Mouse (Mus musculus) layer of hippocampus, adult 2 months (tissue): Measurements from ENCODE around the gene Csrp2. TPM values are rescaled to one million over a fixed set of nuclear protein-coding genes. Genes with fewer than 3 reads are reported as not detected.

ENCODE experiments used
- DNase-seq, 2 experiments: peaks; one replicate each; pipeline ENCODE4 v3.0.0; 2022; ENCODE audit warnings: low spot score in 2 of 2
- H3K27ac ChIP-seq: fragments of 200-600 bp; 2 replicates; pipeline ENCODE4 v1.8.1; 2022
- H3K4me3 ChIP-seq: fragments of 200-600 bp; 2 replicates; pipeline ENCODE4 v1.8.1; 2022; ENCODE audit warnings: mild to moderate bottlenecking
- CTCF ChIP-seq: fragments of 200-600 bp; conservative IDR thresholded peaks from 2 replicates; pipeline ENCODE4 v1.8.1; 2022; ENCODE audit warnings: antibody characterized with exemption, mild to moderate bottlenecking, moderate library complexity
- long read RNA-seq, 2 experiments: library from polyadenylated mRNA; stranded (forward); transcript quantifications; one replicate each; pipeline ENCODE4 v2.0.0; 2021; ENCODE audit warnings: borderline mapping rate in 2 of 2
- total RNA-seq, 2 experiments: library from RNA; stranded (reverse); gene quantifications; 2 replicates each; pipeline ENCODE4 v1.2.3; 2021

Gene Csrp2
- total RNA-seq, result 10 to 100 TPM; 20.2 to 24.6 TPM
- long read RNA-seq, experiment 1, partial matches to known transcripts, result 0 of 3 reads
- long read RNA-seq, experiment 1, other reads (novel, unspliced or antisense), result 0 of 3 reads
- long read RNA-seq, experiment 2, transcript Csrp2-201 (6 exons, 1,384 nt), result major isoform, 7 of 12 reads
- long read RNA-seq, experiment 2, partial matches to known transcripts, result 1 of 12 reads
- long read RNA-seq, experiment 2, other reads (novel, unspliced or antisense), result 4 of 12 reads

DNA sequence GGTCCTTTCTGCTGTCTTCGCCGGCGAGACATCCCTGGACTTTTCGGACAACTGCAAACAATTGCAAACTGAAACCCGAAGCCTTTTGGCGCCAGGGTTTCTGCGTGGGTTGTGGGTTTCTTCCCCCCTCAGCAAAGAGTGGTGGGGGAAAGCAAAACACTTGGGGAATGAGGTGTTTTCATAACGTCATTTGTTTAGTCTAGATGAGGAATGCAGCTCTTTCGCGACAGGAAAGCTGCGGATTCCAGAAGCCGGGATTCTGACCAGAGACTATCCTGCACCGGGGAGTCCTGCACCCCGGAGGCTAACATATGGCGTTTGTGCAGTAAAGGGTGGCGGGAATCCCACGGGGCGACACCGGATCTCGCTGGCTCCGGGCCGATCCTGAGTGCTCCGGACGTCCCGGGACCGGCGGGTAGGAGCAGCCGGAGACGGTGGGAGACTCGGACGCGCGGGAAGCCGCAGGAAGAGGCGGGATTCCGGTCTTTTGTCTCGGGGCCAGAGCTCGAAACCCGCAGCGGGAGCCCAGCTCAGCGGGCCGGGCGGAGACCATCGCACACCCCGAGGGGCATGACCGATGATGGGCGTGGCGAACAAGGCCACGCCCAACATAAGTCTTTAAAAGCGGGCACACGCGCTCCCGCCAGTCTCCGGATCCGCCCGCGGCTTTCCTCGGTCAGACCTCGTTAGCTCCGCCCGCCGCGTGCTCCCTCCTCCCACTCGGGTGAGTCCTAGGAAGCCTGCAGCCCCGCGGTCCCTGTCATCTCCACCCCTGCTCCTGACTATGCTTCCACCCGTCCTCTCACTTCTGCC lies at the start of gene Csrp2:
Gene Csrp2 (plus strand): TSS at position 259 of the 813 bp plus-strand sequence.
- no peak for TF ChIP-seq CTCF
- H3K4me3 ChIP-seq, result peak within 1 kb of the TSS; percentile 72
- peak within 1 kb of the TSS; percentile 80 for H3K27ac ChIP-seq
- peak; percentile 34 to 55 for DNase-seq

DNA sequence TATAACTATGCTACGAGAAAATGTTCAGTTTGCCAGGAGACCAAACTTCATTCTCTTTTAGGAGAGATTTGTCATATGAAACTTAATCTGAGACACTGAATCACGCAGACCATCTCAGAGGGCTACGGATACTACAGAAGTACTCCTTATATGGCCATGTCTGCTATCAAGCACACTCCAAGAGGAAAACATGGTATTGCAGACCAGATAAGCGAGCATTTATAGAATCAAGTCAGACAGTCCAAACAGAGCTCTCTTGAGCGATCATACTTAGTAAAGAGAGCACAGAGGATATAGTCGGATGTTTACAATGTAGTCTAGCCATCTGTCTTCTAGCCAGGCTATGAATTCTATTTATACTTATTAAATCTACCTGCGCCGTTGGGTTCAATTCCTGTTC lies 44.7 kb upstream of the Csrp2 start:
- Histone ChIP-seq H3K4me3 (no peak overlapping the region), H3K27ac (no peak overlapping the region)
- no peak for DNase-seq
- TF ChIP-seq CTCF, result no peak

DNA sequence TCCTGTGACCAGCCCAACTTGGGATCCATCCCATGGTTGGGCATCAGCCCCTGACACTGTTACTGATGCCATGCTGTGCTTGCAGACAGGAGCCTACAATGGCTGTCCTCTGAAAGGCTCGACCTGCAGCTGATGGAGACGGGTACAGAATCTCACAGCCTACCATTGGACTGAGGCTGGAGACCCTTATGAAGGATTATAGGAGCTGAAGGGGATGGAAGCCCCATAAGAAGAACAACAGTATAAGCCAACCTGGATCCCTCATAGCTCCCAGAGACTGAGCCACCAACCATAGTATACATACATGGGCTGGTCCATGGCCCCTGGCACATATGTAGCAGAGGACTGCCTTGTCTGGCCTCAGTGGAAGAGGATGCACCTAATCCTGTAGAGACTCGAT lies 42.6 kb upstream of the Csrp2 start:
- Histone ChIP-seq H3K4me3 (no peak overlapping the region), H3K27ac (no peak overlapping the region)
- DNase-seq, result no peak
- TF ChIP-seq CTCF, result no peak

DNA sequence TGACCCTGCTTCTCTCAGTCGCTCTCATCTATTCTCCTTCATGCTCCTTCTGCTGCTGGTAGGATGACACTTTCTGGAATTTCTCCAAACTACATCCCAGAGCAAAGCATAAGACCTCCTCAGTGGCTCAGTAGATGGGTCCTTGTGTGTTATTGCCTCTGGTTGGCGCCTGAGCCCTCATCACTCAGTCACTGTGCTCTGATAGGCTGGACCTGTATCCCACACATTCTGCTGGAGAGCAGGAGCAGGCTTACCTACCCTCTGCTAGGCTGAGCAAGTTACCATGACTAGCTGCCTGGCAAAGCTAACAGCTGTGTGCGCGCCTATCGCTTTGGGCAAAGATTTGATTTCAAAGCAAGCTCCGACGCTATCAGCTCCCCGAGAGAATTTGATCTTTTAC lies 41.7 kb upstream of the Csrp2 start:
- H3K27ac ChIP-seq, result no peak overlapping the region
- DNase-seq, result no peak
- TF ChIP-seq CTCF, result no peak
- H3K4me3 ChIP-seq, result no peak overlapping the region

DNA sequence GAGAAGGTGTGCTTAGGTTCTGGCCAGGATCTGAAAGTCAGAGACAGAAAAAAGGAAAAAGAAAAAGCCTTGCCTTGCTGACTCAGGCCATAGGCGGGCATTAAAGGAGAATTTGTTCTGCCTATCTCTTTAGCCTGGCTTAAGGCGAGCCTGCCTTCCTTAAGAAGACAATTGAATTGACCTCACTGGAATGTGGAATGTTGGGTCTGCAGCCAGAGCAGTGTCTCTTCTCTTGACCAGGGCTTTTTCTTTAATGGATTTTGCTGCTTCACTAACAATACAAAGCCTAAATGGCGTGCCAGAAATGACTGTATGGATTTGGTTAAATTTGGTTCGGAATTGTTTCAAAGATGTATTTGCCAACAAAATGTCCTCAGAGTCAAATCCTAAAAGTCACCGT lies 40.9 kb upstream of the Csrp2 start:
- no peak for TF ChIP-seq CTCF
- Histone ChIP-seq H3K27ac (no peak overlapping the region), H3K4me3 (no peak overlapping the region)
- DNase-seq, result no peak

DNA sequence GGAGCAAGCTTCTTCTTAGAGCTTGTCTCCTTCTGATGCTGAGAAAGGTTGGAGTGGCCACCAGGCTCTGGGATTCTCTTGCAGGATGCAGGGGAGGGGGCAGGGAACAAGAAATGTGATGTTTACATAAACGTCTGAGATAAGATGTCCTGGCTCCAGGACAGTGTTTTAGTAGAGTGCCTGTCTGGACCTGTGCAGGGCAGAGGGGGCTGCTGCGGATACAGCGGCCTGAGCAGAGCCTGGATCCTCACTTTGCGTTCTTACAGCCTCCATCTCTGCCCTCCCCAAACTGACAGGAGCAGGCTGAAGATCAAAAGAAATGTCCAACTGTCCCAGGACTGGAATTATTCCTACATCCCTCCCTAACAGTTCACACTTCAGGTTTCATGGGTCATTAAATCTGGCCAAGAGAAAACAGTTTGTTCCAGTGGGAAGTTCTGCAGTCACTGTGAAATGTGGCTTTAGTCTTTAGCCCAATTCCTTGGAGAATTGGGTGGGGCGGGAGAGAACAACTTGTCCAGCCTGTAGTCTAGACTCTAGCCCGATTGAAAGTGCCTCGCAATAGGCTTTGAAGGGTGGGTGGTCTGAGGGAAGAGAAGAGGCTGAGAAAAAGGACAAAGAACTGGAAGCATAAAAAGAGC lies 40.0 kb upstream of the Csrp2 start:
- no peak for DNase-seq
- no peak for TF ChIP-seq CTCF
- Histone ChIP-seq H3K27ac (no peak overlapping the region), H3K4me3 (no peak overlapping the region)

DNA sequence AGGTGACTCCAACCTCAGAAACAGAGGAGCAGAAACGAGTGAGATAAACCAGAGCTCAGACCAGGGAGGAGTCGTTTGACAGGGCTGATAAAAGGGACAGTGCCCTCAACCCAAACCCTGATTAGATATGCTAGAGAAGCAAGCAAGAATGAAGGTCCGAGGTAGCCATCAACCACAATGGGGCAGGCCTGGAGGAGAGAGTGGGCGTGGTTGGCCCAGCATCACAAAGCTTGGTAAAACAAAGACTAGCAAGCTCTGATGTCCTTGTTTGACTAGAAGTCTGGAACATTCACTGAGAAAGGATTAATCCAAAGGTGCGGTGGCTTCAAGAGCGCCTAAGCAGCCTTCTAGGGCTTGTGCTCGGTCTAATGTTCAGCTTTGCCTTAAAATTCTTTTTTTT lies 38.2 kb upstream of the Csrp2 start:
- no peak for DNase-seq
- no peak for TF ChIP-seq CTCF
- H3K4me3 ChIP-seq, result no peak overlapping the region
- H3K27ac ChIP-seq, result no peak overlapping the region

DNA sequence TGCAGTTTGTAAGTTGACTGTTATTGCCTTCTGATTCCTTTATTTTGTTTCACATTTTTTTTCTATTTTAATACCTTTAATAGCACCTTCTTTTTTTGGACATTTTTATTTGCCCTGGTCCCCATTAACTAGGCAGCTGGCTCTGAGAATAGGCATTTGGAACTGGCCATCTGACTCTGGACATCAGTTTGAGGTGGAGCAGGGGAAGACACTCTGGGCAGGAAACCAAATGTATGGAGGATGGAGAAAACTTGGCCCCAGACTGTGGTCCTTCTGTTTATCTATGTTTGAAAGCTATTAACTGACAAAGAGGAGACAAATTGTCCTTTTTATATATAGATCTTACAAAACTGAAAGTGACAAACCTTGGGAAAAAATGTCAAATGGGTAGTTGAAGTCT lies 36.9 kb upstream of the Csrp2 start:
- H3K4me3 ChIP-seq, result no peak overlapping the region
- H3K27ac ChIP-seq, result no peak overlapping the region
- no peak for TF ChIP-seq CTCF
- DNase-seq, result no peak

DNA sequence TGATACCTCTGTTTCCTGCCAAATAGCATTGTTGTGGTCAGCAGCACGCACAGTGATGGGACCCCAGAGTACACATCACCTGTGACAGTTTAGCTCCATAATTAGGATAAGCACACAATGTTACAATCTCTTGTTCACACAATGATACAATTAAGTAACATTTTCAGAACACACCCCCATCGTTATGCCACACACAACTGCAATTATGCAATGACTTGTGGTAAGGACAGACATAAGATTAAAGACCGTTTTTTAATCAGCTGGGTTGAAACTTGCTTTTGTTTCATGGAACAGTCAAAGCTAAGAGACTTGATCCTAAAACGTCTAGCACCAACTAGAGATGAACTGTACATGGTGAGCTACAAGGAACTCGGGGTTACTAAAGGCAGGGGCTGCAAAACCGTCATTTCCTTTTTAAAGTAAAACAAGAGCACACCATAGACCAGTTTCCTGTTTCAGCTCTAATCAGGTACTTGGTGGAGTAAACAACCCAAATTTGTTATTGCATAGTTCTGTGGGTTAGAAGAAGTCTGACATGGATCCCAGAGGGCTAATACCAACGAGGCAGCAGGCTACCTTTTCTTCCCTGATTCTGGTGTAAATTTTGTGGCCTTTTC lies 28.8 kb upstream of the Csrp2 start:
- no peak for TF ChIP-seq CTCF
- no peak overlapping the region for H3K4me3 ChIP-seq
- no peak overlapping the region for H3K27ac ChIP-seq
- DNase-seq, result no peak

DNA sequence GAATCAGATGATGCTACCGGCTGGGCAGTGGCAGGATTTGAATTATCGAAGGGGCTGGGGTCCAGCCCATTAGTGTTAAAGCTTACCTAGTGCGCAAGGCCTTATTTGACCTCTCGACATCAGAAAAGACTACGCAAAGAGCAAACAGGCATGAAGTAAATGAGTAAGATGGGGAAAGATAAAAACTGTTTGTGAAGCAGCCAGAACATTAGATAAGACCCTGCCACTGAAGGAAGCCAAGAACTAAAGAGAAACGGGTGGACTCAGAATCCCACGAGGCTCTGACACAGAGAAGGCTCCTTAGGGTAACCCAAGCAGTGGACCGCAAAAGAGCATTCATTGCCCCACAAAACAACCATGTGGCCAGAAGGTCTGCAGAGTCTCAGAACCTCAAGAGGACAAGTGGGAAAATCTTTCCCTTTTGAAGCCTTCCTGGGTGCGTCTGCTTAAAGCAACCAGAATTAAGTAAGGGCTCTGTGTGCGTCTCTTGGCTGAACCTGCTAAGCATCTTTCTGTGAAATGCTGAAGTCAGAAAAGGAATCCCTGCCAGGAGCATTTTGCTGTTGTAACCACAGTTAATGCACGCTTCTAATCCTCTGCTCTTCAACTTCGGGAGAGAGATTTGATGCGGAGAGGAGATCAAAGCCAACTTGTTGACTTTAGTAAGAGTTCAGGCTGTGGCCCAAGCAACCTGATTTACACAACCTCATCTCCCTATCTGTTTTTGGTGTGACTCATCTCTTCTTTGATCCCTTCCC lies 19.7 kb upstream of the Csrp2 start:
- Histone ChIP-seq H3K27ac (no peak overlapping the region), H3K4me3 (no peak overlapping the region)
- no peak for DNase-seq
- TF ChIP-seq CTCF, result no peak

DNA sequence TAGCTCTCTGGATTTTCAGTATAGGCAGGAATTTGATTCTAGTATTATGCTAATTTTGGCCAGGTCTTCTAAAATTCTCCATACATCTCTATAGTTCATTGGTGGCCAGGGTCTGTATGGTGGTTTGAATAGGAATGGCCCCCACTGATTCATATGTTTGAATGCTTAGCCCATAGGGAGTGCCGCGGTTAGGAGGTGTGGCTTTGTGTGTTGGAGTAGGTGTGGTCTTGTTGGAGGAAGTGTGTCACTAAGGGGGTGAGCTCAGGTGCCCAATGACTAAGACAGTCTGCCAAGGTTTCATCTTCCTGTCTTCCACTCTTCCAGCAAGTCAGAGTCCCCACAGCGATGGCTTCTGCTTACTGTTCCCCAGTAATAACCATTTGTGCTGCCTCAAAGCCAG lies 15.7 kb upstream of the Csrp2 start:
- no peak for DNase-seq
- TF ChIP-seq CTCF, result no peak
- Histone ChIP-seq H3K4me3 (no peak overlapping the region), H3K27ac (no peak overlapping the region)

DNA sequence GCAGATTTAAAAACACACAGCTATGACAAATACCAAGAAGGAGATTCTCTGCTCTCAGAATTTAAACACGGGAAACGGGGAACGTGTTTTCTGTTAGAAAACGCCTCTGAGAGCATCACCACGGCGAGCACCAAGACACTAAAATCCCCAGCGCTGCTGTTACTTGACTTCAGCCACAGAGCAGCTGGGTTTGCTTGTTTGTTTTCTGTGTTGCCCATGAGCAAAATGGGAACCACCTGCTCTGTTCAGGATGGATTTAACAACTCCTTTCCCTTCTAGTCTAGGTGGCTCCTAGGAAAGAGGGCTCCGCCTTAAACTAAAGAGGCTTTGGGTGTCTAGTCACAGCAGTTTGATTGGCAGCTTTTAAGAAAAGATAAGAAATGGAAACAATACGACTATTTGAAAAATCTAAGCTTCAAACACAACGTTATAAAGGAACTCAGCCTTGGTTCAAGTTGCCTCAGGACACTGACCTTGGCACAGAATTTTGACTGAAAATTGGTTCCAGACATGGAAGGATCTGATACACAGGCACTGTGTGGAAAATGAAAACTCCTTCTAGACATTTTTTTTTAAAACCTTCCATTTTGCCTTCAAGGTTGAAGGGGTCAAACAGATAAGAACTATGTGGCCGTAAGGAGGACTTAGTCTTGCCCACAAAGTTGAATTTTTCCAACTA lies 2.8 kb upstream of the Csrp2 start:
- no peak for DNase-seq
- Histone ChIP-seq H3K27ac (no peak overlapping the region), H3K4me3 (no peak overlapping the region)
- no peak for TF ChIP-seq CTCF
